Mouse (Mus musculus) c-Kit-positive CD71-positive TER-119-negative erythroid progenitor cells, embryonic 14.5 days (primary cell): Measurements from ENCODE around the gene Cntd1.

Source experiments
- DNase-seq: peaks from one replicate; pipeline ENCODE4 v3.0.0-alpha.2; 2013; ENCODE audit warnings: low read depth

The Cntd1 gene

DNA sequence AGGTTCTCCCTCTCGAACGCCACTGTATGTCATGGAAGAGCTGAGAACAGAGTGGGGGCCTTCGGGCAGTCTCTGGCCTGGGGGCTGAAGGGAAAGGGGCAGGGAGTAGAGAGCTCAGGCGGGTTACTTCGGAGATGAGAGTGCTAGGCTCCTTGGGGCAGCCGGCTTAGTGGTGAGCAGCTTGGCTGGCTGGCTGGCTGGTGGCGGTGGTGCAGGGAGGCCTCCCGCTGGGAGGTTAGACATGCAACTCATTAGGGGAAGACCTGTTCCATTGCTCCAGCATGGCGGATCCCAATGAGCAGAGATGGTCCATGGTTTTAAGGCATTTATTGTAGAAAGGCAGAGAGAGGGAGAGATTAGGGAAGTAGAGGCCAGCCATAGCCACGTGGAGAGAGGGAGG lies 55.2 kb downstream of the Cntd1 start:
- DNase-seq: no peak

DNA sequence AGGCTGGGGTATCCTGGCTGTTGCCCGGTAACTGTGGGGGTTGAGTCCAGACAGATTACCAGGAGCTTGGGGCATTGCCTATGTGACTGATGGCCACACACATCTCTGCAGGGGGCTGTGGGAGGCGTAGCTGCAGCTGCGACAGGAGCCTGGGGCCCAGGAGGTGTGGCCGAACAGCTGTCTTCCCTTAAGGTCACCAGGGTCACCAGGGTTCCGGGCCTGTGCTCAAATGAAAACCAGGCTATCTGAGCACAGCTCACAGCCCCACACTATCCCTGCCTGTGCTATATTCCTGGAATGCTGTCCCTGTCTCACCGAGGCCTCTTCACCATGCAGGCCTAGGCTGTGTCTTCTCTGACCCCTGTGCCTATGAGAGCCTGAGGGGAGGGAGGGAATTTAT lies 55.7 kb downstream of the Cntd1 start:
- no peak for DNase-seq

DNA sequence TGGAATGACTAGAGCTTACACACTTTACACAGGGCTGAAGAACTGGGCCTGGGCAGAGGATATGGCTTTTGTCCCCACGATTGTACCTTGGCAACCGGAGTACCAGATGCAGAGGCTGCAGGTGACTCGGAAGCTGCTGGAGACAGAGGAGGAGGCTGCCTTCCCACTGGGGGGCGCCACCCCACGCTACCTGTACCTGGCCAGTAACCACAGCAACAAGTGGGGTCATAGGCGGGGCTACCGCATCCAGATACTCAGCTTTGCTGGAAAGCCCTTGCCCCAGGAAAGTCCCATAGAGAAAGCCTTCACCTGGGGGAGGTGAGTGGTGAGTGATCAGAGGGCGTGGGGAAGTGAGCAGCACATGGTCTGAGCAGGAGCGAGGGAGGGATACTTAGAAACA lies 56.9 kb downstream of the Cntd1 start:
- no peak for DNase-seq

DNA sequence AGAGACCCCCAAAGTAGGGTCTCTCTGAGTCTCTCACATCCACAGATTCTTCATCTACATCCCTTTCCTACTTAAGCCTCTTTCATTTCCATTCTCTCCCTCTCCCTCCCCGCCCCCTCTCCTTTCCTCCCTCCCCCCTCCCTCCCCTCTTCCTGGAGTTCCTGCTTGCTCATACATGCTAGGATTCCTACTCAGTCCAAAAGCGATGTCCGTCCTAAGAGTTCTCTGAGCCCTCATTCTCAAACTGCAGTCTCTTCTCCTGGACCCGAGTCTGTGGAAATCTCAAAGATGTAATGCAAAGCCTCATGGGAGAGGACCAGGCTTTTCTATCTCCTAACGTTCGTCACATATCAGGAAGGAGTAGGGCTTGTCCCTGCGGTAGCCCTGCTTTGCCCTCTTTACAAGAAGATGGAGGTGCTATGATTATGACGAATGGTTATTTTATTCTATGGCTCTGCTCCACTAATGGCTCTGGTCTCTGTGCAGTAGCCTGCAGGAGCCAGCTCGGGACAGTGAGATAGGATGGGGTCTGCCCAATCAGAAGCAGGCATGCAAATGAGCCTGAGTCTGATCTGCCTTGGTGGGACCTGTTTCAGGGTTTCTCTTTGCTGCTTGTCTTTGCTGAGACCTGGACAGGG lies 59.4 kb downstream of the Cntd1 start:
- peak; percentile 75 for DNase-seq
